Mouse (Mus musculus): ENCODE measurements at regions not wholly inside any gene's neighbourhood (a gene's known extent, or its start where the extent isn't known, plus 50 kb on each side); places are given as distances from the start of the nearest gene placed in this dataset.

DNA sequence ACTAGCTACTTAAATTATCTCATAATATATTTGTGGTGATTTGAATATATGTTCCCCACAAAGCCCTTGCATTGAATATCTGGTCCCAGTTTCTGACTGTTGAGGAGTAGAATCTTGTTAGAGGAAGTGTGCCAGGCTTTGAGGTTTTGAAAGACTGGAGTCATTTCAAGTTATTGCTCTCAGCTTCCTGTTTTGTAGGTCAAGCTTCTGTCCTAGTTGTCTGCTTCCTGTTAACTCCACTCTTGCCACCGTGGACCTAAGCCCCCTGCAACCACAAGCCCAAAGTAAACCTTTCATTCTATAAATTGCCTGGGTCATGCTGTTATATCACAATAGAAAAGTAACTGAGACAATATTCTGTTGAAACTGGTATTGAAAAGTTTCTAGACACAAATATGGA, 1232.3 kb upstream of the Lrrc6 start:
- no peak for DNase-seq (ENCODE audit: low spot score)

- no peak for DNase-seq (ENCODE audit: low spot score)
Measured at GRCm38 (mm10) chr15:67729492-67729891, 1228.8 kb upstream of the Lrrc6 start.

- DNase-seq (ENCODE audit: low spot score), result no peak
Measured at GRCm38 (mm10) chr15:67725239-67725638, 1224.5 kb upstream of the Lrrc6 start.

DNA sequence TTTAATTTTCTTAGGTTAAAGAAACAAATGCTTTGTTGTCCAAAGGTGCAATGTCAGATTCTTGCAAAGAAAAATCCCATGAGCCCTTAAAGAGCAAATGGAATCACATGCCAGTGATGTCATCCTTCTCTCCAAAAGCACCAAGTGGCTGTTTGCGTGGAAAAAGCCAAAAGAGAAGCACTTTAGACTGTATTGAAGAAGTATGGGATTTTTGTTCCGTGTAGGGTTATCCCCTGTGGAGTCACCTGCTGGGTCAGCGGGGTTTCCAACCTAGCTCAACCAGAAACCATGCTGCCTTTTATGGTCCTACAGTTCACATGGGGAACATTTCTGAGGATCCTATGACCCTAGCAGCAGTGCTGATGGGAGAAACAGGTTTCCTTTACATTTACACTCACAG, 1213.5 kb upstream of the Lrrc6 start:
- DNase-seq (ENCODE audit: low spot score), result no peak

DNA sequence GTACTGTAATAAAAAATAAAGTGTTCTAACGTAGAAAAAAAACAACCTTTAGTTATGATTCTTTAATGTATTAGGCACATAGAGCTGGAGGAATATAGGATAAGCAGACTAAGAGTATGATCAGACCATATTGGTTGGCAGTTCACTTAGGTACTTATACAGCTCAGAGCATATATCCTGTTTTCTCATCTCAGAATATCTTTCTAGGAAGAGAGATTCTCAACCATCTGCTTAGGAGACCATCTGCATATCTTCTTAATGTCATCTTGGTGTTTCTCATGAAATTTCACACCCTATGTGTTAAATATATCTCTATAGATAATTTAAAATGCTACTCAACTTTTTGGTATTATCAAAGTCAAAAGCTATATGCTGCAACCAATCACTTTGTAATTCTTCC, 1185.4 kb upstream of the Lrrc6 start:
- no peak for DNase-seq (ENCODE audit: low spot score)

DNA sequence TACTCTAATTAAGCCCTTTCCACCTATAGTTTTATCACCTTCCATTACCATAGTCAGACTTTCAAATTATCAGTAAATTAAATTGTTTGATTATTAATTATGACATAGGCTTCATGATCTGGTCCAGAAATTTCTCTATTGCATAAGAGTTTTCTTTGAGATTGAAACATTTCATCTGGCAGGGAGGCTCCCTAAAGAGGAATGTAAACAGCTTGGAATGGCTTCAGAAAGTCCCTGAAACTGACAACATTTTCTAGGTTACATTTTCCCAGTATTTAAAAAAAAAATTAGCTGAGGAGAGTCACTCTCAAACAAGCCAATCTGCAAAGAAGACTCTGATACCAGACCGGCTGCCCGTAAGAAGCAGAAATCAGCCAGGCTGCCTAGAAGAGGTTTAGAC, 1172.6 kb upstream of the Lrrc6 start:
- no peak for DNase-seq (ENCODE audit: low spot score)

GRCm38 (mm10) chr15:67636155-67636554, 1135.4 kb upstream of the Lrrc6 start:
- no peak for DNase-seq (ENCODE audit: low spot score)

- no peak for DNase-seq (ENCODE audit: low spot score)
Measured at GRCm38 (mm10) chr15:67626704-67627287, 1126.1 kb upstream of the Lrrc6 start.

GRCm38 (mm10) chr15:67611896-67612295, 1111.2 kb upstream of the Lrrc6 start:
- no peak for DNase-seq (ENCODE audit: low spot score)

DNA sequence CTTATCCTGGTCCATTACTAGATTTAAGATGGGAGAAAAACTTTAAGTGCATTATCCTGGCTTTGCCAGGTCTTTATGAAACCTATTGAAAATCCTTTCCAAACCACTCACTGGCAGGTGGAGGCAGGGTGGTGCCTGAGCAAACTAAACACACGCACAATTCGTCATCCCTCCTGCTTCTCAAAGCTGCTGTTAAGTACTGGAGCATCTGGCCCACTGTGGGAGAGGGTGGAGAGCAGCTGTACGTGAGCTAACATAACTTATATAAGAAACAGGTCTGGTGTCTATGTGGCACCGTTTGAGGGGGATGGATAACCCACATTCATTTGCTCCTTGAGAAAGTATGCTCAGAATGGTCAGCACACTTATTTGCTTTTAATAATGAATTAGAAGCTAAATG, 1097.7 kb upstream of the Lrrc6 start:
- no peak for DNase-seq (ENCODE audit: low spot score)

GRCm38 (mm10) chr15:67576581-67576980, 1075.9 kb upstream of the Lrrc6 start:
- DNase-seq (ENCODE audit: low spot score), result no peak

DNA sequence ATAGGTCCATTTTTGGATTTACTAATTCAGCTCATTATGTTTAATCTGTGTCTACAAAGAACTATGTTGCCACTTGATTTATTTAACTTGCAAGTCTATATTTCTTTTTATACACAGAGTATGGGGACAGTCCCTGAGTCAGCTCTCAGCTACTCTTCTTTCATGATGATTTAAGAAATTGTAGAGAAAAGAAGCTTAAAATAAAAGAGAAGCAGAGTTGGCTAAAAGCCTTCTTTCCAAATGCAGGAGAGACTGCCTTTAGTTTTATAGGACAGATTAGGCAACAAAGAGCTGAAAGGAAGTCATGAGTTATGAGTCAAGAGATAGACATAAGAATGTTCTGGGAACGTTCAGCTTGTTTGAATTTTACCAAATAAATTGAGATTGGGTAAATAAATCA, 1070.9 kb upstream of the Lrrc6 start:
- no peak for DNase-seq (ENCODE audit: low spot score)

GRCm38 (mm10) chr15:67557304-67557703, 1056.6 kb upstream of the Lrrc6 start:
- no peak for DNase-seq (ENCODE audit: low spot score)

DNA sequence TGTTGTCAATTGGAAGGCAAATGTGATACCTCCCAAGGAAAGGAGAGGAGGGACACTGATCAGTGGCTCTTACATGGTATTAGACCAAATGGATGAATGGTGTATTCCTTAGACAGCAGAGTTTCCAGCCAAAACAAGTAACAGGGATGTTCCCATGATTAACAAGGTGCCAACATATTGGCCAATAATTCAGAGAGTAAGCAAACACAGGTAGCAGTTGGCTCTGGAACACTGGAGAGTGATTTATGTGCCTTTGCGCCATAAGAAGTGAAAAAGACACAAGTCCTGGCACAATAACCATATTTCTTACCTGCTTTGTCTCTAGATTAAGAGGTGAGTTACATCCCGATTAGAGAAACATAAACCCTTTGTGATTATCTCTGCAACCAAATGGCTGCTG, 1051.2 kb upstream of the Lrrc6 start:
- no peak for DNase-seq (ENCODE audit: low spot score)

DNA sequence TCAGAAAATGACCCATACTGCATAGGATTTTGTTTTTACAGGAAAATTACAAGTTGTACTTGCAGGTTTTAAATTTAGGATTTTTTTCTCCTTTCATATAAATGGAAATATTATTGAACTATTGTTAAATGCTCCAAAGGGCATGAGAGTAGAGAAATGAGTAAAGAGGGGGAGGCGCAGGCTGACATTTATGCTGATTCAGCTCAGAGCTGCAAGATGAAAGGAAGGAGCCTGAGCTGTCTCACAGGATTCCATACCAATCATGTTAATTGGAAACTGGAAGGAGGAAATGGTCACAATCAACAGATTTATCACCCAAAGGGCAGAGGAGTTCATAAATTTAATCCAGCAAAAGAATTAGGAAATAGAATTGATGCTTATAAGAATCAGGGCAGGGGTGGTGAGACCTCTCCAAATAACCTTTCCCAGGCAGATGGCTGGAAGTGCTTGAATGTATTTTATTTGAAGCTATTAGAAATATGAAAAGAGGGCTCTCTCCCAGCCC, 1046.2 kb upstream of the Lrrc6 start:
- DNase-seq (ENCODE audit: low spot score), result no peak

GRCm38 (mm10) chr15:67545745-67546144, 1045.0 kb upstream of the Lrrc6 start:
- no peak for DNase-seq (ENCODE audit: low spot score)

DNA sequence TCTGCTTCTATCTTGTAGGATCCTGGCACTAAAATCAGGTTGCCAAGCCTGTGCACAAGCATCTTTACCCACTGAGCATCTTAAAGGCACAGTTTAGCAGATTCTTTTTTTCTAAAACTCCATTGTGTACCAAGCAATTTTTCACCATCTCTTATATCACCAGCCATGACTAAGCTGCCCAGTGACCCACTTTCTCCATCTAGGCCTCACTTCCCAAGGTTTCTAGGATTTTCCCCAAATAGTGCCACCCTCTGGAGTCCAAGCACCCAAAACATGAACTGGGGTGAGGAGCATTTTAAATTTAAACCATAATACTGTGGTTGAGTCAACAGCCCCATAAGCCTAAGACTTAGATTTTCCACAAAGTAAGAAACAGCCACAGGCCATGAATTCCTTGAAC, 1013.0 kb upstream of the Lrrc6 start:
- no peak for DNase-seq (ENCODE audit: low spot score)

- DNase-seq (ENCODE audit: low spot score), result no peak
Measured at GRCm38 (mm10) chr15:67495001-67495658, 994.4 kb upstream of the Lrrc6 start.

DNA sequence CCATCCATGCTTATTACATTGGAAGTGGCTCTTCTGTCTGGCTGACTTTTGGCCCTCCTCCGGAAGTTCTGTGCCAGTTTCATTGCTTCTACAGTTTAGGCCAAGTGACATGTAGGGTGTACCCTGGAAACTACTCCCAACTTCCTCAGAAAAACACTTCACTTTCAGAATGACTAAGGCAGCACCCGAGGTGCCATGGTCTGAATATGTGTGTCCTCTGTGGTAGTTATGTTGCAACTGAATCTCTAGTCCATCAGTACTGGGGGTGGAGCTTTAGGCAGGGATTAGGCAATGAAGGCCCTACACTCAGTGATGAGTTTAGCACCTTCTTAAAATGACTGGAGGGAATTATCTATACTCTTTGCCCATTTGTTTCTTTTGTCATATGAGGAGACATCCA, 981.0 kb upstream of the Lrrc6 start:
- DNase-seq (ENCODE audit: low spot score), result no peak

DNA sequence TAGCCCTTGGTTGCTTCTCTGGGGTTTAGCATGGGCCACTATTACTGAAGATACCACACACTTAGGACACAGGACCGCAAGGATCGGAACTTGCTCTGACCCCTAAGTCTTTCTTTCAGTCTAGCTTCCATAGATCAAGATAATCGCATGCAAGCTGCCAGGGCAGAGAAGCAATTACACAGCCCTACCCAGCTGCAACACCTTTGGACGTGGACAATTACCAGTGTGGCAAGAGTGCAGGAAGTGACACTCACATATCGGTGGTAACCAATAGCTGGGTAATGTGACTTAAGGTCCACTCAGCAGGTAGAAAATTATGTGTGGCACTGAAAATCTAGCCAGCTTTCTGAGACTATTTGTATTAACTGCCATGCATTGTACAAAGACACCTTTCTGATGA, 973.6 kb upstream of the Lrrc6 start:
- no peak for DNase-seq (ENCODE audit: low spot score)

DNA sequence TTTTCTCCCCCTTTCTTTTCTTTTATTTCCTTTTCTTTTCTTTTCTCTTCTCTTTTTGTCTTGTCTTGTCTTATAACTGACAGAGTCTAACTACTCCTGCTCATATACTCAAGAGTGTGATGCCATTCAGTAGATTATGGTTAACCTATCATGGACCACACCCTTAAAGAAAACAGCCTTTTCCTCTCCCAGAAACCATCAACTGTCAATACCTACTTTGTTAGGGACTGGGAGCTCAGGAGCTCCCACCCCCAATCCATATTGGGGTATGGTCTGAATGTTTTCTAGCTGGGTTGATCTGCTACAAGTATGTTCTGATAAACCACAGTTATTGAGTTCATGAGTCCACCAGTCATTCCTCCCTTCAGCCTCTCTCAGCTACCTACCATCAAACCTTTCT, 972.3 kb upstream of the Lrrc6 start:
- DNase-seq (ENCODE audit: low spot score), result no peak

GRCm38 (mm10) chr15:67471283-67471682, 970.6 kb upstream of the Lrrc6 start:
- DNase-seq (ENCODE audit: low spot score), result no peak

DNA sequence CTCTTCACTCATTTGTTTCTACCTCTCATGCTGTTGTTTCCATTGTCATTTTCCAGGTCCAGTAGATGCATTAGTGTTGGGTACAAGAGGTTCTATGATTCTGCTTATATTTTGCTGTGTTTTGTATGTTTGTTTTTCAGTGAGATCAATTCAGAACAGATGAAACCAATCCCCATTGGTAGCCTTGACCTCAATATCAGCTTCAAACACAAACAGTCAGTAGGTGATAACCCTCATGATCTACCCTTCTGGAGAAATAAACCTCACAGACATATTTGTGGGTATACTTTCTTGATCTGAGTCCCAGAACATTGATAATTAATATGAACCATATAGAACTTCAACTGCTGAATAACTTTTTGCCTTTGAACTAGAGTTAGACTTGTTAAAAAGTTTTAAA, 969.3 kb upstream of the Lrrc6 start:
- no peak for DNase-seq (ENCODE audit: low spot score)
